Comparison of ENCODE assay signal across 43 mouse cellular contexts in genomic region chr5:104224750-104225149, GRCm38 (mm10). TPM values are rescaled to one million over a fixed set of nuclear protein-coding genes. Genes with fewer than 3 reads are reported as not detected.
"Had no signal": no experiment of that assay in that cellular context is flagged by ENCODE, and none has a peak within 500 bp of the region (broad histone marks: within the 10 kb centered on the region; RNA-seq: fewer than 3 reads in every experiment).

No protein-coding gene starts in this region.

- H3K4me1 ChIP-seq: heart, embryonic 10.5 days; heart, embryonic 13.5 days; hindbrain, embryonic 10.5 days; hindbrain, embryonic 12.5 days; hindbrain, embryonic 13.5 days; hindbrain, embryonic 15.5 days had no signal

- H3K9ac ChIP-seq: heart, embryonic 12.5 days; heart, embryonic 13.5 days; heart, embryonic 15.5 days; hindbrain, embryonic 12.5 days; hindbrain, embryonic 13.5 days; hindbrain, embryonic 14.5 days; hindbrain, embryonic 15.5 days; kidney, embryonic 15.5 days had no signal

- H3K9me3 ChIP-seq: heart, embryonic 10.5 days; heart, embryonic 12.5 days; heart, embryonic 13.5 days; heart, embryonic 15.5 days; hindbrain, embryonic 10.5 days; hindbrain, embryonic 12.5 days; hindbrain, embryonic 13.5 days; hindbrain, embryonic 15.5 days; kidney, embryonic 15.5 days had no signal

- DNase-seq: heart, postnatal 10 days; heart, postnatal 14 days; heart, postnatal 36 days; heart, postnatal 4 days; kidney, adult 11 months; kidney, adult 18-20 months; kidney, adult 2 months; kidney, adult 8-10 months; kidney, adult 9 months; kidney, postnatal 10 days; kidney, postnatal 14 days; kidney, postnatal 25 days; kidney, postnatal 36 days; kidney, postnatal 4 days; layer of hippocampus, adult 9-11 months; layer of hippocampus, postnatal 36 days had no signal

- ATAC-seq: hindbrain, embryonic 16.5 days; hindbrain, postnatal 0 days; inflammation-experienced regulatory T-cells, adult 6 months had no signal

- H3K36me3 ChIP-seq: heart, embryonic 10.5 days; heart, embryonic 12.5 days; heart, embryonic 13.5 days; heart, embryonic 15.5 days; hindbrain, embryonic 10.5 days; hindbrain, embryonic 12.5 days; hindbrain, embryonic 13.5 days; hindbrain, embryonic 15.5 days; kidney, embryonic 15.5 days had no signal

- H3K27me3 ChIP-seq: heart, embryonic 12.5 days; heart, embryonic 13.5 days; heart, embryonic 15.5 days; hindbrain, embryonic 12.5 days; hindbrain, embryonic 13.5 days; hindbrain, embryonic 15.5 days; kidney, embryonic 15.5 days had no signal

- H3K27ac ChIP-seq: heart, embryonic 10.5 days; heart, embryonic 13.5 days; heart, embryonic 15.5 days; hindbrain, embryonic 10.5 days; hindbrain, embryonic 12.5 days; hindbrain, embryonic 13.5 days; hindbrain, embryonic 14.5 days; hindbrain, embryonic 15.5 days; hindbrain, postnatal 0 days; kidney, embryonic 15.5 days; kidney, postnatal 0 days; layer of hippocampus, adult 2 months had no signal

- H3K4me3 ChIP-seq: heart, embryonic 10.5 days; heart, embryonic 12.5 days; heart, embryonic 13.5 days; heart, embryonic 15.5 days; hindbrain, embryonic 10.5 days; hindbrain, embryonic 12.5 days; hindbrain, embryonic 13.5 days; hindbrain, embryonic 15.5 days; kidney, embryonic 15.5 days; layer of hippocampus, adult 2 months had no signal

- H3K4me2 ChIP-seq: heart, embryonic 11.5 days; heart, embryonic 12.5 days; heart, embryonic 13.5 days; heart, embryonic 15.5 days; hindbrain, embryonic 12.5 days; hindbrain, embryonic 13.5 days; hindbrain, embryonic 14.5 days; hindbrain, embryonic 15.5 days; kidney, embryonic 15.5 days had no signal

RNA-seq across cellular contexts. Expression of gene Dmp1, which starts 22.3 kb away (rescaled TPM):
- total RNA-seq: heart, postnatal 10 days; heart, postnatal 14 days; heart, postnatal 25 days; heart, postnatal 36 days; heart, postnatal 4 days had no signal
- polyA plus RNA-seq: heart, embryonic 11.5 days; heart, embryonic 12.5 days; heart, embryonic 14.5 days; inflammation-experienced regulatory T-cells, adult 6 months; kidney, adult 2 months; kidney, embryonic 14.5 days had no signal

RNA-seq across cellular contexts. Expression of gene Dspp, which starts 54.2 kb away (rescaled TPM):
- total RNA-seq: heart, postnatal 10 days; heart, postnatal 14 days; heart, postnatal 25 days; heart, postnatal 36 days; heart, postnatal 4 days; hematopoietic stem cell, adult 5-6 weeks; hindbrain, postnatal 0 days; layer of hippocampus, adult 2 months; layer of hippocampus, postnatal 10 days; layer of hippocampus, postnatal 14 days had no signal
- polyA plus RNA-seq: heart, embryonic 10.5 days; heart, embryonic 11.5 days; heart, embryonic 12.5 days; heart, embryonic 13.5 days; heart, embryonic 14.5 days; heart, embryonic 15.5 days; heart, embryonic 16.5 days; heart, postnatal 0 days; hindbrain, embryonic 10.5 days; hindbrain, embryonic 11.5 days; hindbrain, embryonic 12.5 days; hindbrain, embryonic 13.5 days; hindbrain, embryonic 14.5 days; hindbrain, embryonic 15.5 days; hindbrain, embryonic 16.5 days; hindbrain, postnatal 0 days; inflammation-experienced regulatory T-cells, adult 6 months; kidney, adult 2 months; kidney, embryonic 14.5 days; kidney, embryonic 15.5 days; kidney, embryonic 16.5 days; kidney, postnatal 0 days; large intestine, adult 2 months had no signal
